Mouse (Mus musculus) adrenal gland, adult 18-20 months (tissue): Measurements from ENCODE around the gene Mapk14. TPM values are rescaled to one million over a fixed set of nuclear protein-coding genes. Genes with fewer than 3 reads are reported as not detected.

Experiments used
- DNase-seq, 2 experiments: peaks; one replicate each; pipeline ENCODE4 v3.0.0; 2021 to 2022; ENCODE audit warnings: low spot score in 2 of 2
- total RNA-seq, 2 experiments: library from RNA; stranded (reverse); gene quantifications; 1 replicate in 1 of 2; 2 replicates in 1 of 2; pipeline ENCODE4 v1.2.3; 2021

Mapk14 gene
- total RNA-seq, 2 experiments from 2014 or later: 62.4 to 89.6 TPM

- no peak for DNase-seq
These were observed 85.7 kb downstream of the Mapk14 start for GRCm38 (mm10) chr17:28776817-28777216.

- DNase-seq: no peak
These were observed 86.3 kb downstream of the Mapk14 start for GRCm38 (mm10) chr17:28777231-28778005.

GRCm38 (mm10) chr17:28779735-28780134 is 88.6 kb downstream of the Mapk14 start:
- DNase-seq: no peak

GRCm38 (mm10) chr17:28780836-28781235 is 89.7 kb downstream of the Mapk14 start:
- DNase-seq: peak in 1 of 2 experiments; percentile 59

- DNase-seq: no peak
These were observed 90.3 kb downstream of the Mapk14 start for GRCm38 (mm10) chr17:28781290-28782045.

- no peak for DNase-seq
These were observed 93.9 kb downstream of the Mapk14 start for GRCm38 (mm10) chr17:28785036-28785435.

GRCm38 (mm10) chr17:28787507-28787906 is 96.4 kb downstream of the Mapk14 start:
- no peak for DNase-seq

GRCm38 (mm10) chr17:28797031-28797430 is 105.9 kb downstream of the Mapk14 start:
- DNase-seq: no peak

Other genes with a start within 250 kb of the Mapk14 start
- 100 to 1,000 TPM; 111 to 112 TPM for gene Fkbp5, start 173.8 kb upstream of the Mapk14 start, total RNA-seq
- not detected for gene Armc12, start 160.5 kb upstream of the Mapk14 start, total RNA-seq
- not detected for gene Clpsl2, start 141.9 kb upstream of the Mapk14 start, total RNA-seq
- gene Clps, start 130.6 kb upstream of the Mapk14 start, total RNA-seq: not detected
- gene Lhfpl5, start 115.7 kb upstream of the Mapk14 start, total RNA-seq: 1 to 10 TPM; 2.0 to 2.6 TPM
- 10 to 100 TPM; 60.8 to 64.4 TPM for gene Srpk1, start 68.6 kb upstream of the Mapk14 start, total RNA-seq
- 1 to 10 TPM; 1.3 to 1.5 TPM for gene Slc26a8, start 1.1 kb upstream of the Mapk14 start, total RNA-seq
- gene AC170998.1, start 34.8 kb downstream of the Mapk14 start, total RNA-seq: 1 to 10 TPM in 1 of 2 experiments, not detected in 1; 1.6 TPM
- gene Mapk13, start 78.0 kb downstream of the Mapk14 start, total RNA-seq: 100 to 1,000 TPM in 1 of 2 experiments, 10 to 100 TPM in 1; 63.5 to 395 TPM
- gene Brpf3, start 109.8 kb downstream of the Mapk14 start, total RNA-seq: 10 to 100 TPM; 51.7 to 91.8 TPM
- under 1 TPM in 1 of 2 experiments, not detected in 1; 0.13 TPM for gene Pnpla1, start 167.1 kb downstream of the Mapk14 start, total RNA-seq
- not detected for gene 4930539E08Rik, start 224.0 kb downstream of the Mapk14 start, total RNA-seq